Mouse (Mus musculus) limb, embryonic 15.5 days (tissue): ENCODE data around the gene Adgrf3. TPM values are rescaled to one million over a fixed set of nuclear protein-coding genes. Genes with fewer than 3 reads are reported as not detected.

Experiments used
- microRNA counts: library from miRNA; unstranded; fragments of <30 nt; microRNA quantifications from one replicate; lab custom pipeline; 2016
- microRNA-seq: library from miRNA; unstranded; fragments of <30 nt; microRNA quantifications from one replicate; pipeline ENCODE4, GENCODE M21; 2016
- polyA plus RNA-seq: library from polyadenylated mRNA; unstranded; fragments of >200 nt; fragmentation: Nextera tagmentation; extraction: Ambion mirVana; gene quantifications from 2 replicates; pipeline ENCODE4 v1.2.1, GENCODE M21; 2015

Gene Adgrf3
- polyA plus RNA-seq, 1 experiment from 2014 or later = 0.08 TPM

MicroRNAs encoded within 50 kb of the gene (microRNA counts, 519-probe panel; counts per million panel counts)
- 1,601 counts per million, percentile 20 among the panel's probes with 10 or more counts for microRNA mmu-miR-1960 (lab: Ali Mortazavi, UCI)

Small RNAs within 50 kb of the gene (microRNA-seq; reads per million reads assigned to microRNA genes)
- 0.61 reads per million for gene Mir1960

Other genes with a start within 250 kb of the Adgrf3 start
- 0.17 and 0.72 TPM in 2 replicates for gene Il6, start 192.6 kb downstream of the Adgrf3 start, polyA plus RNA-seq
- 212 and 224 TPM in 2 replicates for gene Tyms, start 132.1 kb downstream of the Adgrf3 start, polyA plus RNA-seq
- gene Garem2, start 100.6 kb downstream of the Adgrf3 start, polyA plus RNA-seq = 0.36 and 0.41 TPM in 2 replicates
- not detected in 2 replicates for gene 3110082J24Rik, start 99.6 kb downstream of the Adgrf3 start, polyA plus RNA-seq
- 130 and 140 TPM in 2 replicates for gene Hadha, start 50.6 kb downstream of the Adgrf3 start, polyA plus RNA-seq
- 139 and 150 TPM in 2 replicates for gene Hadhb, start 50.5 kb downstream of the Adgrf3 start, polyA plus RNA-seq
- gene Selenoi, start 26.9 kb upstream of the Adgrf3 start, polyA plus RNA-seq = 20.8 and 23.1 TPM in 2 replicates
- 0.22 and 0.46 TPM in 2 replicates for gene Drc1, start 75.7 kb upstream of the Adgrf3 start, polyA plus RNA-seq